Mouse (Mus musculus) kidney, adult 2 months (tissue): ENCODE measurements at regions not wholly inside any gene's neighbourhood (a gene's known extent, or its start where the extent isn't known, plus 50 kb on each side); places are given as distances from the start of the nearest gene placed in this dataset.

Experiments
- CTCF ChIP-seq: fragments of 200-500 bp; conservative IDR thresholded peaks from 2 replicates; pipeline ENCODE4 v1.5.1; 2011; ENCODE audit warnings: low read depth, mild to moderate bottlenecking, control low read depth, low read length, moderate library complexity, mixed read lengths; ENCODE audit not compliant: insufficient read depth, insufficient read length
- POLR2A ChIP-seq: fragments of 200-500 bp; IDR thresholded peaks from one replicate; pipeline ENCODE4 v1.6.1; 2011; ENCODE audit warnings: low read depth, low read length, control low read depth

GRCm38 (mm10) chr2:117036197-117036872 is 84.8 kb upstream of the Spred1 start:
- TF ChIP-seq POLR2A: no peak
- no peak for TF ChIP-seq CTCF
